In genomic region chr11:80818060-80818697, GRCm38 (mm10) we compare ENCODE assay signal across 8 mouse cellular contexts. TPM values are rescaled to one million over a fixed set of nuclear protein-coding genes. Genes with fewer than 3 reads are reported as not detected.
DNase-seq lines count a peak whose midpoint lies in the region; ATAC-seq lines count a peak whose summit lies in the region.

No protein-coding gene starts in this region.

- H3K4me2 ChIP-seq in hindbrain, embryonic 15.5 days, result no peak overlapping the region

- H3K27ac ChIP-seq in hindbrain, embryonic 15.5 days (replicated peaks), result no peak overlapping the region

- no peak overlapping the region for H3K9ac ChIP-seq in hindbrain, embryonic 15.5 days

- 47% methylated on average over 11 of the region's 11 CpGs for WGBS in hindbrain, embryonic 15.5 days

- ATAC-seq in hindbrain, embryonic 15.5 days (ENCODE audit: low FRiP score, low read depth), result 0 out of 2 replicates have a peak, but pooled peaks have one; percentile 34
- no peak for ATAC-seq in monocyte, adult 5-6 weeks (replicated peaks; ENCODE audit: insufficient number of reproducible peaks, low FRiP score, low TSS enrichment, poor library complexity, severe bottlenecking)

- no peak overlapping the region for H3K4me3 ChIP-seq in hindbrain, embryonic 15.5 days

- H3K9me3 ChIP-seq in hindbrain, embryonic 15.5 days, result no peaks in the 10 kb centered on the region

- H3K27me3 ChIP-seq in hindbrain, embryonic 15.5 days, result no peaks in the 10 kb centered on the region

- H3K4me1 ChIP-seq in hindbrain, embryonic 15.5 days (replicated peaks), result no peaks in the 10 kb centered on the region; the same call in 1 of the 2 replicates

- peak; percentile 14 for DNase-seq in T-cell, adult 2 months (ENCODE audit: low spot score)
- peak; percentile 57 for DNase-seq in cerebellum, adult 9-11 months
- peak; percentile 37 to 56 for DNase-seq in frontal cortex, postnatal 25 days (ENCODE audit: low spot score in 2 of 2)
- DNase-seq in left cerebral cortex, adult 11 months (ENCODE audit: low spot score), result peak; percentile 40
- peak; percentile 95 for DNase-seq in lung, postnatal 36 days
- DNase-seq in right cerebral cortex, postnatal 25 days, result peak; percentile 62

- H3K36me3 ChIP-seq in hindbrain, embryonic 15.5 days, result no peaks in the 10 kb centered on the region

RNA-seq across cellular contexts. Expression of gene Tmem98, which starts 8.2 kb away (rescaled TPM):
- 21.9 and 24.9 TPM in 2 replicates for polyA plus RNA-seq in hindbrain, embryonic 15.5 days (2015; fragmentation: Nextera tagmentation; extraction: Ambion mirVana)
- not detected in 3 replicates for total RNA-seq in monocyte, adult 5-6 weeks (2017)

RNA-seq across cellular contexts. Expression of gene Myo1d, which starts 38.4 kb away (rescaled TPM):
- 2.6 and 2.8 TPM in 2 replicates for polyA plus RNA-seq in hindbrain, embryonic 15.5 days (2015; fragmentation: Nextera tagmentation; extraction: Ambion mirVana)
- total RNA-seq in monocyte, adult 5-6 weeks (2017), result 1.4 to 7.4 TPM (median 4.5 TPM) in 3 replicates

RNA-seq across cellular contexts. Expression of gene Spaca3, which starts 40.0 kb away (rescaled TPM):
- polyA plus RNA-seq in hindbrain, embryonic 15.5 days (2015; fragmentation: Nextera tagmentation; extraction: Ambion mirVana), result not detected in 2 replicates
- not detected in 3 replicates for total RNA-seq in monocyte, adult 5-6 weeks (2017)

Comparison
In these comparisons a context has a peak if more than half of its experiments do, and no peak if none do; other contexts are left out.
1. DNase-seq: peak in every context shown above with its lines; median percentile 95 in lung, postnatal 36 days; 62 in right cerebral cortex, postnatal 25 days; 57 in cerebellum, adult 9-11 months; 46 in frontal cortex, postnatal 25 days; 40 in left cerebral cortex, adult 11 months; 14 in T-cell, adult 2 months.